Mouse (Mus musculus): ENCODE data around the gene Ehhadh. TPM values are rescaled to one million over a fixed set of nuclear protein-coding genes. Genes with fewer than 3 reads are reported as not detected.

Gene Ehhadh
- polyA plus RNA-seq, 1 experiment from 2014 or later: 1.3 TPM

- no peaks in the 10 kb centered on the region for H3K9me3 ChIP-seq
- H3K4me1 ChIP-seq (replicated peaks): no peaks in the 10 kb centered on the region
- WGBS: 84% methylated on average over 5 of the region's 5 CpGs
- H3K4me2 ChIP-seq: no peak overlapping the region
- H3K36me3 ChIP-seq: no peaks in the 10 kb centered on the region
- no peak overlapping the region for H3K27ac ChIP-seq
- no peak overlapping the region for H3K4me3 ChIP-seq
- ATAC-seq (ENCODE audit: low FRiP score): no peak
- no peaks in the 10 kb centered on the region for H3K27me3 ChIP-seq
- H3K9ac ChIP-seq: no peak overlapping the region
These were observed 17.9 kb downstream of the Ehhadh start for GRCm38 (mm10) chr16:21769667-21770066.

GRCm38 (mm10) chr16:21768255-21768654 lies 19.4 kb downstream of the Ehhadh start:
- H3K27me3 ChIP-seq: no peaks in the 10 kb centered on the region
- no peak overlapping the region for H3K9ac ChIP-seq
- H3K4me2 ChIP-seq: no peak overlapping the region
- H3K9me3 ChIP-seq: no peaks in the 10 kb centered on the region
- no peaks in the 10 kb centered on the region for H3K36me3 ChIP-seq
- 82% methylated on average over 3 of the region's 3 CpGs for WGBS
- ATAC-seq (ENCODE audit: low FRiP score): no peak
- H3K4me3 ChIP-seq: no peak overlapping the region
- no peaks in the 10 kb centered on the region for H3K4me1 ChIP-seq (replicated peaks)
- H3K27ac ChIP-seq: no peak overlapping the region

GRCm38 (mm10) chr16:21758447-21758846 lies 29.2 kb downstream of the Ehhadh start:
- H3K4me2 ChIP-seq: no peak overlapping the region

GRCm38 (mm10) chr16:21743401-21743800 lies 44.2 kb downstream of the Ehhadh start:
- no peak overlapping the region for H3K9ac ChIP-seq
- no peak overlapping the region for H3K27ac ChIP-seq
- no peak overlapping the region for H3K4me3 ChIP-seq
- no peak for ATAC-seq (ENCODE audit: low FRiP score)
- no peaks in the 10 kb centered on the region for H3K27me3 ChIP-seq
- WGBS: 89% methylated on average over 6 of the region's 6 CpGs
- H3K9me3 ChIP-seq: no peaks in the 10 kb centered on the region
- no peak overlapping the region for H3K4me2 ChIP-seq
- no peaks in the 10 kb centered on the region for H3K4me1 ChIP-seq (replicated peaks)
- no peaks in the 10 kb centered on the region for H3K36me3 ChIP-seq

More at GRCm38 (mm10) chr16:21758447-21758846, 29.2 kb downstream of the Ehhadh start:
- no peaks in the 10 kb centered on the region for H3K4me1 ChIP-seq (replicated peaks)
- no peak overlapping the region for H3K4me3 ChIP-seq
- ATAC-seq (ENCODE audit: low FRiP score): no peak
- no peak overlapping the region for H3K27ac ChIP-seq
- H3K9ac ChIP-seq: no peak overlapping the region
- H3K9me3 ChIP-seq: peaks cover 5% of the 10 kb centered on the region; the same call in 1 of the 2 replicates
- 75% methylated on average over 1 of the region's 1 CpGs for WGBS
- H3K36me3 ChIP-seq: no peaks in the 10 kb centered on the region
- H3K27me3 ChIP-seq: no peaks in the 10 kb centered on the region

- Histone ChIP-seq H3K27ac (no peak overlapping the region), H3K9me3 (no peaks in the 10 kb centered on the region), H3K4me1 (replicated peaks) (no peaks in the 10 kb centered on the region), H3K36me3 (no peaks in the 10 kb centered on the region), H3K27me3 (no peaks in the 10 kb centered on the region), H3K4me3 (no peak overlapping the region), H3K9ac (no peak overlapping the region), H3K4me2 (no peak overlapping the region)
- ATAC-seq (ENCODE audit: low FRiP score): no peak
- 83% methylated on average over 5 of the region's 5 CpGs for WGBS
These were observed 44.7 kb downstream of the Ehhadh start for GRCm38 (mm10) chr16:21742898-21743297.

- Histone ChIP-seq H3K27me3 (no peaks in the 10 kb centered on the region), H3K27ac (no peak overlapping the region), H3K9ac (no peak overlapping the region), H3K4me2 (no peak overlapping the region), H3K9me3 (no peaks in the 10 kb centered on the region), H3K36me3 (no peaks in the 10 kb centered on the region), H3K4me3 (no peak overlapping the region), H3K4me1 (replicated peaks) (no peaks in the 10 kb centered on the region)
- 85% methylated on average over 5 of the region's 5 CpGs for WGBS
- no peak for ATAC-seq (ENCODE audit: low FRiP score)
These were observed 45.3 kb downstream of the Ehhadh start for GRCm38 (mm10) chr16:21742191-21742870.

- no peak overlapping the region for H3K9ac ChIP-seq
- no peaks in the 10 kb centered on the region for H3K36me3 ChIP-seq
- no peaks in the 10 kb centered on the region for H3K27me3 ChIP-seq
- H3K4me1 ChIP-seq (replicated peaks): no peaks in the 10 kb centered on the region
- no peak overlapping the region for H3K27ac ChIP-seq
- 85% methylated on average over 3 of the region's 3 CpGs for WGBS
- no peak for ATAC-seq (ENCODE audit: low FRiP score)
- H3K4me3 ChIP-seq: no peak overlapping the region
- H3K9me3 ChIP-seq: no peaks in the 10 kb centered on the region
- no peak overlapping the region for H3K4me2 ChIP-seq
These were observed 46.1 kb downstream of the Ehhadh start for GRCm38 (mm10) chr16:21741542-21741941.

- no peak for ATAC-seq (ENCODE audit: low FRiP score)
- Histone ChIP-seq H3K4me2 (no peak overlapping the region), H3K36me3 (no peaks in the 10 kb centered on the region), H3K4me1 (replicated peaks) (no peaks in the 10 kb centered on the region), H3K9me3 (no peaks in the 10 kb centered on the region), H3K27ac (no peak overlapping the region), H3K27me3 (no peaks in the 10 kb centered on the region), H3K4me3 (no peak overlapping the region), H3K9ac (no peak overlapping the region)
- WGBS: 100% methylated on average over 1 of the region's 1 CpGs
These were observed 52.0 kb downstream of the Ehhadh start for GRCm38 (mm10) chr16:21735638-21736037.

- no peaks in the 10 kb centered on the region for H3K4me1 ChIP-seq (replicated peaks)
- 31% methylated on average over 10 of the region's 10 CpGs for WGBS
- peak overlapping the region; percentile 56; the same call in 1 of the 2 replicates for H3K9ac ChIP-seq
- H3K27me3 ChIP-seq: no peaks in the 10 kb centered on the region
- H3K27ac ChIP-seq: no peak overlapping the region
- peak overlapping the region; percentile 47 for H3K4me2 ChIP-seq
- H3K4me3 ChIP-seq: peak overlapping the region; percentile 31
- no peaks in the 10 kb centered on the region for H3K36me3 ChIP-seq
- no peaks in the 10 kb centered on the region for H3K9me3 ChIP-seq
- peak; percentile 39; the same call in 1 of the 2 replicates for ATAC-seq (ENCODE audit: low FRiP score)
These were observed 59.7 kb downstream of the Ehhadh start for GRCm38 (mm10) chr16:21727897-21728364.

GRCm38 (mm10) chr16:21727421-21727820 lies 60.2 kb downstream of the Ehhadh start:
- H3K4me1 ChIP-seq (replicated peaks): no peaks in the 10 kb centered on the region
- H3K9me3 ChIP-seq: no peaks in the 10 kb centered on the region
- no peak overlapping the region for H3K4me2 ChIP-seq
- no peaks in the 10 kb centered on the region for H3K27me3 ChIP-seq
- H3K27ac ChIP-seq: no peak overlapping the region
- H3K4me3 ChIP-seq: no peak overlapping the region
- ATAC-seq (ENCODE audit: low FRiP score): 0 out of 2 replicates have a peak, but pooled peaks have one; percentile 13
- no peaks in the 10 kb centered on the region for H3K36me3 ChIP-seq
- 91% methylated on average over 3 of the region's 3 CpGs for WGBS
- H3K9ac ChIP-seq: no peak overlapping the region

- Histone ChIP-seq H3K36me3 (no peaks in the 10 kb centered on the region), H3K4me2 (no peak overlapping the region), H3K9ac (no peak overlapping the region), H3K27ac (no peak overlapping the region), H3K4me1 (replicated peaks) (no peaks in the 10 kb centered on the region), H3K4me3 (no peak overlapping the region), H3K27me3 (no peaks in the 10 kb centered on the region), H3K9me3 (no peaks in the 10 kb centered on the region)
- WGBS: 94% methylated on average over 1 of the region's 1 CpGs
- ATAC-seq (ENCODE audit: low FRiP score): no peak
These were observed 63.3 kb downstream of the Ehhadh start for GRCm38 (mm10) chr16:21724261-21724660.

- no peaks in the 10 kb centered on the region for H3K4me1 ChIP-seq (replicated peaks)
- no peak overlapping the region for H3K27ac ChIP-seq
- no peak overlapping the region for H3K4me3 ChIP-seq
- H3K4me2 ChIP-seq: no peak overlapping the region
- no peaks in the 10 kb centered on the region for H3K36me3 ChIP-seq
- no peak overlapping the region for H3K9ac ChIP-seq
- ATAC-seq (ENCODE audit: low FRiP score): no peak
- no peaks in the 10 kb centered on the region for H3K9me3 ChIP-seq
- H3K27me3 ChIP-seq: no peaks in the 10 kb centered on the region
- WGBS: 93% methylated on average over 7 of the region's 7 CpGs
These were observed 67.8 kb downstream of the Ehhadh start for GRCm38 (mm10) chr16:21719770-21720169.

GRCm38 (mm10) chr16:21714516-21714915 lies 73.1 kb downstream of the Ehhadh start:
- Histone ChIP-seq H3K4me2 (no peak overlapping the region), H3K9me3 (no peaks in the 10 kb centered on the region), H3K27me3 (no peaks in the 10 kb centered on the region), H3K4me3 (no peak overlapping the region), H3K9ac (no peak overlapping the region), H3K27ac (no peak overlapping the region), H3K4me1 (replicated peaks) (0 out of 2 replicates have a peak, but pooled peaks cover 2% of the 10 kb centered on the region), H3K36me3 (no peaks in the 10 kb centered on the region)
- ATAC-seq (ENCODE audit: low FRiP score): no peak
- 88% methylated on average over 10 of the region's 10 CpGs for WGBS

Data from hindbrain, embryonic 13.5 days (tissue).